11 mouse cellular contexts compared by ENCODE assay signal in the genomic region with DNA sequence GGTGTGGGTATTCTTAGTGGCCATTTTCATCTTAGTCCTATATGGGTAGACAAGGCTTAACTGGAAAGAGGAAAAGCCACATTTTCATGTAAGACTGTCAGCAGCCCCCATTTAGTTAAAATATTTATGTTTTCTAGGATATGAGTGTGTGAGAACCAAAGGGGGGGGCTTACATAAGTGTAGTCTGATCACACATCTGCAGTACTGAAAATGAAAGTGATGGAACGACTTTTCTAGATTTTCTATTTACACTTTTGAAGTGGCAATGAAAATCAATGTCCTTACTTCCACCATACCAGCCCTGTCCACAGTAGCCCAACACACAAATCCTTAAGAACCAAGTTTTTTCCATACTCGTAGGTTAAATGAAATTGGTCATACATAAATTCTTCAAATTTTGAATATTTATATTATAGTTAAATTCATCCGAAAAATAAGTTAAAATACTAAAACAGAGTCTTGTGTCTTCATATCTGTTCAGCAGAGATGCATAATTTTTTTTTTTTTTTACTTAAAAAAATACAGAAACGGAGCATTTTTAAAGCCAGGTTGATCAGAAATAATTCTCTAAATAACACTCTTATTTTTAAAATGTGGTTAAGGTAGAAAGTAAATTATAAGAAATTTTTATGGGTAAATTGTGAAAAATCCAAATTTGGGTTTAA. TPM values are rescaled to one million over a fixed set of nuclear protein-coding genes. Genes with fewer than 3 reads are reported as not detected.
DNase-seq lines count a peak whose midpoint lies in the region; ATAC-seq and TF ChIP-seq lines count a peak whose summit lies in the region.
"Had no signal": no experiment of that assay in that cellular context is flagged by ENCODE, and none has a peak within 500 bp of the region (broad histone marks: within the 10 kb centered on the region; RNA-seq: fewer than 3 reads in every experiment).

No protein-coding gene starts in this region.

- DNase-seq in kidney, postnatal 0 days (ENCODE audit: low spot score): peak; percentile 35
- no peak for DNase-seq in CH12.LX (ENCODE audit: extremely low read depth)
- no peak for DNase-seq in forebrain, embryonic 10.5 days (ENCODE audit: extremely low spot score, low spot score)
- no peak for DNase-seq in ovary, postnatal 36 days (ENCODE audit: low spot score)
- DNase-seq: left cerebral cortex, postnatal 4 days; spleen, adult 18-20 months had no signal

- 75% methylated on average over 4 of the region's 4 CpGs for WGBS in kidney, postnatal 0 days
- 79% methylated on average over 4 of the region's 4 CpGs for WGBS in kidney, embryonic 16.5 days
- 70% methylated on average over 4 of the region's 4 CpGs for WGBS in forebrain, embryonic 10.5 days
- 59% methylated on average over 4 of the region's 4 CpGs for WGBS in midbrain, embryonic 13.5 days

- peaks cover 11% of the 10 kb centered on the region; the same call in 1 of the 2 replicates for H3K4me1 ChIP-seq in kidney, postnatal 0 days (replicated peaks; ENCODE audit: insufficient read depth, low read length)
- H3K4me1 ChIP-seq in kidney, embryonic 16.5 days (ENCODE audit: insufficient read depth, low read length): peaks cover 36% of the 10 kb centered on the region
- peaks cover 0 to 13% of the 10 kb centered on the region in 2 experiments; a peak in 1 of 4 replicates for H3K4me1 ChIP-seq in CH12.LX (ENCODE audit: control insufficient read depth in 1 of 2, insufficient read depth in 2 of 2)
- H3K4me1 ChIP-seq in forebrain, embryonic 10.5 days: peaks cover 82% of the 10 kb centered on the region
- peaks cover 55% of the 10 kb centered on the region for H3K4me1 ChIP-seq in midbrain, embryonic 13.5 days (replicated peaks)

- H3K27ac ChIP-seq in kidney, postnatal 0 days: no peak overlapping the region
- H3K27ac ChIP-seq in kidney, embryonic 16.5 days (ENCODE audit: low read length): no peak overlapping the region
- H3K27ac ChIP-seq in CH12.LX (ENCODE audit: insufficient read depth, low read depth): no peak overlapping the region
- H3K27ac ChIP-seq in forebrain, embryonic 10.5 days: no peak overlapping the region
- no peak overlapping the region for H3K27ac ChIP-seq in midbrain, embryonic 13.5 days

- peak; percentile 28; the same call in 1 of the 2 replicates for TF ChIP-seq EP300 in CH12.LX (IDR thresholded peaks at IDR 0.05; ENCODE audit: low read length)

- H3K9ac ChIP-seq in kidney, postnatal 0 days (ENCODE audit: low read depth, low read length): no peak overlapping the region
- H3K9ac ChIP-seq in kidney, embryonic 16.5 days (replicated peaks; ENCODE audit: low read length): no peak overlapping the region
- H3K9ac ChIP-seq in CH12.LX (ENCODE audit: insufficient read depth, low read depth): 0 out of 2 replicates have a peak overlapping the region, but pooled peaks have one; percentile 35
- no peak overlapping the region for H3K9ac ChIP-seq in midbrain, embryonic 13.5 days (replicated peaks)

- TF ChIP-seq POLR2A in CH12.LX (IDR thresholded peaks at IDR 0.05; ENCODE audit: low read depth, low read length): no peak

- no peaks in the 10 kb centered on the region for H3K9me3 ChIP-seq in kidney, postnatal 0 days (replicated peaks; ENCODE audit: low read length)
- H3K9me3 ChIP-seq in kidney, embryonic 16.5 days (ENCODE audit: low read length): no peaks in the 10 kb centered on the region
- H3K9me3 ChIP-seq in CH12.LX (replicated peaks; ENCODE audit: low read length): no peaks in the 10 kb centered on the region
- H3K9me3 ChIP-seq in forebrain, embryonic 10.5 days: no peaks in the 10 kb centered on the region
- no peaks in the 10 kb centered on the region for H3K9me3 ChIP-seq in midbrain, embryonic 13.5 days
- H3K9me3 ChIP-seq: embryonic facial prominence, embryonic 12.5 days; kidney, embryonic 15.5 days had no signal

- no peaks in the 10 kb centered on the region for H3K27me3 ChIP-seq in kidney, postnatal 0 days (ENCODE audit: insufficient read depth, low read length)
- H3K27me3 ChIP-seq in kidney, embryonic 16.5 days (ENCODE audit: insufficient read depth, low read length): no peaks in the 10 kb centered on the region
- H3K27me3 ChIP-seq in CH12.LX (replicated peaks): no peaks in the 10 kb centered on the region
- H3K27me3 ChIP-seq in forebrain, embryonic 10.5 days (ENCODE audit: poor library complexity, severe bottlenecking): no peaks in the 10 kb centered on the region
- no peaks in the 10 kb centered on the region for H3K27me3 ChIP-seq in midbrain, embryonic 13.5 days
- H3K27me3 ChIP-seq: embryonic facial prominence, embryonic 12.5 days; kidney, embryonic 15.5 days had no signal

- peaks cover 47% of the 10 kb centered on the region for H3K79me2 ChIP-seq in CH12.LX (replicated peaks; ENCODE audit: control insufficient read depth, extremely low read depth, insufficient read depth, poor library complexity, severe bottlenecking)

- no peak for ATAC-seq in kidney, postnatal 0 days (replicated peaks; ENCODE audit: low FRiP score, low read depth)
- no peak for ATAC-seq in kidney, embryonic 16.5 days (ENCODE audit: low FRiP score, low TSS enrichment)
- ATAC-seq in midbrain, embryonic 13.5 days: no peak
- no peak for ATAC-seq in activated CD4-positive, CD25-positive, alpha-beta regulatory T cell, adult 4 months

- 0 out of 2 replicates have a peak, but pooled peaks cover 3% of the 10 kb centered on the region for H3K36me3 ChIP-seq in kidney, postnatal 0 days (ENCODE audit: insufficient read depth, low read length)
- H3K36me3 ChIP-seq in kidney, embryonic 16.5 days (ENCODE audit: insufficient read depth, low read length): no peaks in the 10 kb centered on the region
- peaks cover 0 to 5% of the 10 kb centered on the region in 2 experiments for H3K36me3 ChIP-seq in CH12.LX (replicated peaks in 1 of 2; ENCODE audit: control insufficient read depth in 1 of 2, insufficient read depth in 1 of 2, low read length in 1 of 2)
- H3K36me3 ChIP-seq in forebrain, embryonic 10.5 days (replicated peaks): peaks cover 33% of the 10 kb centered on the region
- H3K36me3 ChIP-seq in midbrain, embryonic 13.5 days: no peaks in the 10 kb centered on the region

- in situ Hi-C loops in CH12.LX (cut with MboI; ENCODE audit: low pct_ligation_motif_present, low pct_unique_long_range_greater_than_20kb, low sequenced_read_pairs): no loop called here

- TF ChIP-seq RAD21 in CH12.LX (IDR thresholded peaks at IDR 0.05; ENCODE audit: low read depth, low read length): no peak

- TF ChIP-seq CTCF in kidney, postnatal 0 days (IDR thresholded peaks at IDR 0.05; ENCODE audit: low read depth): no peak
- TF ChIP-seq CTCF in CH12.LX (conservative IDR thresholded peaks at IDR 0.05 in 1 of 2, IDR thresholded peaks at IDR 0.05 in 1 of 2; ENCODE audit: low read depth in 2 of 2, low read length in 2 of 2): no peak

- peak overlapping the region; percentile 15; the same call in 1 of the 2 replicates for H3K4me2 ChIP-seq in kidney, postnatal 0 days (ENCODE audit: low read length)
- no peak overlapping the region for H3K4me2 ChIP-seq in kidney, embryonic 16.5 days (replicated peaks; ENCODE audit: low read depth, low read length)
- peak overlapping the region; percentile 73 for H3K4me2 ChIP-seq in CH12.LX (ENCODE audit: insufficient read depth, low read depth, poor library complexity, severe bottlenecking)
- H3K4me2 ChIP-seq in midbrain, embryonic 13.5 days (replicated peaks): peak overlapping the region; percentile 24

- H3K4me3 ChIP-seq in kidney, postnatal 0 days (replicated peaks; ENCODE audit: low read depth, low read length): no peak overlapping the region
- no peak overlapping the region for H3K4me3 ChIP-seq in kidney, embryonic 16.5 days (ENCODE audit: low read length)
- peak overlapping the region in 2 of 3 experiments; percentile 69 to 78 for H3K4me3 ChIP-seq in CH12.LX (replicated peaks in 1 of 3; ENCODE audit: low read depth in 2 of 3, low read length in 2 of 3, poor library complexity in 1 of 3)
- H3K4me3 ChIP-seq in forebrain, embryonic 10.5 days: peak overlapping the region; percentile 71
- 0 out of 2 replicates have a peak overlapping the region, but pooled peaks have one; percentile 4 for H3K4me3 ChIP-seq in midbrain, embryonic 13.5 days (replicated peaks)

- dilution Hi-C loops in CH12.LX (cut with MboI; ENCODE audit: extremely low pct_ligation_motif_present, extremely low pct_unique_long_range_greater_than_20kb, low sequenced_read_pairs): no loop called here

RNA-seq across cellular contexts. Expression of a gene that starts 5.6 kb away (rescaled TPM):
- 25.1 and 25.9 TPM in 2 replicates for polyA plus RNA-seq in kidney, postnatal 0 days (2015; fragmentation: Nextera tagmentation; extraction: Ambion mirVana)
- 13.4 and 15.1 TPM in 2 replicates for polyA plus RNA-seq in kidney, embryonic 16.5 days (2015; fragmentation: Nextera tagmentation; extraction: Ambion mirVana)
- 12.8 and 19.2 TPM in 2 replicates for total RNA-seq in CH12.LX (2012; rRNA removed)
- 23.5 TPM in 2 replicates for total RNA-seq in CH12.LX (2014; rRNA removed)
- 15.8 and 20.9 TPM in 2 replicates for polyA plus RNA-seq in CH12.LX (2012; ENCODE audit: insufficient read length, low read depth)
- polyA plus RNA-seq in forebrain, embryonic 10.5 days (2016; fragmentation: Nextera tagmentation; extraction: Ambion mirVana): 17.9 and 19.0 TPM in 2 replicates
- 33.8 and 35.1 TPM in 2 replicates for polyA plus RNA-seq in midbrain, embryonic 13.5 days (2015; fragmentation: Nextera tagmentation; extraction: Ambion mirVana)
- polyA plus RNA-seq in activated CD4-positive, CD25-positive, alpha-beta regulatory T cell, adult 4 months (2017; shearing (Covaris generic)): 10 to 100 TPM; 38.9 to 48.9 TPM

RNA-seq across cellular contexts. Expression of a gene that starts 27.4 kb away (rescaled TPM):
- 11.1 and 12.1 TPM in 2 replicates for polyA plus RNA-seq in kidney, postnatal 0 days (2015; fragmentation: Nextera tagmentation; extraction: Ambion mirVana)
- polyA plus RNA-seq in kidney, embryonic 16.5 days (2015; fragmentation: Nextera tagmentation; extraction: Ambion mirVana): 13.5 and 13.6 TPM in 2 replicates
- total RNA-seq in CH12.LX (2012; rRNA removed): 6.3 and 7.5 TPM in 2 replicates
- total RNA-seq in CH12.LX (2014; rRNA removed): 3.8 and 5.2 TPM in 2 replicates
- polyA plus RNA-seq in CH12.LX (2012; ENCODE audit: insufficient read length, low read depth): 4.8 and 6.0 TPM in 2 replicates
- polyA plus RNA-seq in forebrain, embryonic 10.5 days (2016; fragmentation: Nextera tagmentation; extraction: Ambion mirVana): 28.7 and 28.8 TPM in 2 replicates
- 45.0 and 47.9 TPM in 2 replicates for polyA plus RNA-seq in midbrain, embryonic 13.5 days (2015; fragmentation: Nextera tagmentation; extraction: Ambion mirVana)
- 1 to 10 TPM; 3.3 to 8.7 TPM for polyA plus RNA-seq in activated CD4-positive, CD25-positive, alpha-beta regulatory T cell, adult 4 months (2017; shearing (Covaris generic))

RNA-seq across cellular contexts. Expression of a gene that starts 55.7 kb away (rescaled TPM):
- polyA plus RNA-seq in kidney, postnatal 0 days (2015; fragmentation: Nextera tagmentation; extraction: Ambion mirVana): 4.4 and 4.5 TPM in 2 replicates
- polyA plus RNA-seq in kidney, embryonic 16.5 days (2015; fragmentation: Nextera tagmentation; extraction: Ambion mirVana): 3.7 and 4.4 TPM in 2 replicates
- total RNA-seq in CH12.LX (2012; rRNA removed) (1.4 and 2.7 TPM in 2 replicates), CH12.LX (2014; rRNA removed) (2.8 and 3.1 TPM in 2 replicates)
- 1.0 and 1.1 TPM in 2 replicates for polyA plus RNA-seq in CH12.LX (2012; ENCODE audit: insufficient read length, low read depth)
- polyA plus RNA-seq in forebrain, embryonic 10.5 days (2016; fragmentation: Nextera tagmentation; extraction: Ambion mirVana): 2.5 and 3.1 TPM in 2 replicates
- polyA plus RNA-seq in midbrain, embryonic 13.5 days (2015; fragmentation: Nextera tagmentation; extraction: Ambion mirVana): 3.0 and 3.7 TPM in 2 replicates
- polyA plus RNA-seq in activated CD4-positive, CD25-positive, alpha-beta regulatory T cell, adult 4 months (2017; shearing (Covaris generic)): under 1 TPM; 0.09 to 0.17 TPM

Comparison
In these comparisons a context has a peak if more than half of its experiments do, and no peak if none do; other contexts are left out.
1. H3K4me3 ChIP-seq: peak in CH12.LX (2 of 3), forebrain, embryonic 10.5 days (single experiment) and midbrain, embryonic 13.5 days (single experiment); none in kidney, postnatal 0 days (single experiment) and kidney, embryonic 16.5 days (single experiment).